Mouse (Mus musculus) kidney, adult 8-10 months (tissue): ENCODE data around the gene Col18a1.

ENCODE experiments used
- DNase-seq, 2 experiments: peaks; one replicate each; pipeline ENCODE4 v3.0.0; 2022

Col18a1 gene

GRCm38 (mm10) chr10:77165963-77166717, at the start of gene Col18a1:
Gene Col18a1, minus strand, starts transcription at chr10:77166548.
- DNase-seq, result peak; percentile 57 to 61

- no peak for DNase-seq
Observed at GRCm38 (mm10) chr10:77215641-77216040, 49.3 kb upstream of the Col18a1 start.

- DNase-seq, result peak; percentile 53 to 66
Observed at GRCm38 (mm10) chr10:77214586-77214985, 48.2 kb upstream of the Col18a1 start.

GRCm38 (mm10) chr10:77213483-77213882, 47.1 kb upstream of the Col18a1 start:
- DNase-seq, result no peak

GRCm38 (mm10) chr10:77212354-77213120, 46.2 kb upstream of the Col18a1 start:
- no peak for DNase-seq

- DNase-seq, result peak; percentile 47 to 60
Observed at GRCm38 (mm10) chr10:77211116-77211570, 44.8 kb upstream of the Col18a1 start.

- no peak for DNase-seq
Observed at GRCm38 (mm10) chr10:77210666-77211065, 44.3 kb upstream of the Col18a1 start.

- DNase-seq, result peak; percentile 45 to 63
Observed at GRCm38 (mm10) chr10:77209261-77209660, 42.9 kb upstream of the Col18a1 start.

- peak; percentile 57 to 72 for DNase-seq
Observed at GRCm38 (mm10) chr10:77206565-77207079, 40.3 kb upstream of the Col18a1 start.

GRCm38 (mm10) chr10:77206134-77206533, 39.8 kb upstream of the Col18a1 start:
- no peak for DNase-seq

- DNase-seq, result no peak
Observed at GRCm38 (mm10) chr10:77203960-77204359, 37.6 kb upstream of the Col18a1 start.

- DNase-seq, result no peak
Observed at GRCm38 (mm10) chr10:77201919-77202318, 35.6 kb upstream of the Col18a1 start.

- DNase-seq, result no peak
Observed at GRCm38 (mm10) chr10:77200295-77200694, 33.9 kb upstream of the Col18a1 start.

GRCm38 (mm10) chr10:77199229-77199628, 32.9 kb upstream of the Col18a1 start:
- no peak for DNase-seq

- DNase-seq, result no peak
Observed at GRCm38 (mm10) chr10:77197469-77198209, 31.3 kb upstream of the Col18a1 start.

- DNase-seq, result no peak
Observed at GRCm38 (mm10) chr10:77196676-77197075, 30.3 kb upstream of the Col18a1 start.

GRCm38 (mm10) chr10:77196115-77196514, 29.8 kb upstream of the Col18a1 start:
- no peak for DNase-seq

GRCm38 (mm10) chr10:77193495-77193894, 27.1 kb upstream of the Col18a1 start:
- no peak for DNase-seq

GRCm38 (mm10) chr10:77192745-77193144, 26.4 kb upstream of the Col18a1 start:
- DNase-seq, result no peak

- DNase-seq, result no peak
Observed at GRCm38 (mm10) chr10:77190967-77191915, 24.9 kb upstream of the Col18a1 start.

- DNase-seq, result no peak
Observed at GRCm38 (mm10) chr10:77187427-77187826, 21.1 kb upstream of the Col18a1 start.

GRCm38 (mm10) chr10:77182804-77183331, 16.5 kb upstream of the Col18a1 start:
- DNase-seq, result no peak
